Comparison of ENCODE assay signal across 11 mouse cellular contexts in the genomic region with DNA sequence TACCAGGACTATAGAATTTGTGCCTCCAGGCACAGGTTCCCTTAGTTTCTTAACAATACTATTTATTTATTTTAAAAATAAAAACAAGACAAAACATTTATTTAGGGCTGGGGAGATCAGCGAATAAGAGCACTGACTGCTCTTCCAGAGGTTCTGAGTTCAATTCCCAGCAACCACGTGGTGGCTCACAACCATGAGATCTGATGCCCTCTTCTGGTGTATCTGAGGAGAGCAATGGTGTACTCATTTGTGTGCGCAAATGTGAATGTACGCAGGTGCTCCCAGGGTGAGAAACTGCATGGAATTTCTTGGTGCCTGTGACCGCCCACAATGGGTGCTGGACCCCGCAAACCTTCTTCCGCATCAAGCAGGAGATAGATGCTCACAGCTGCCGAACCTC. TPM values are rescaled to one million over a fixed set of nuclear protein-coding genes. Genes with fewer than 3 reads are reported as not detected.
A peak's percentile ranks its signal among the peaks of the same experiment; 100 is the strongest.
DNase-seq lines count a peak whose midpoint lies in the region; ATAC-seq and TF ChIP-seq lines count a peak whose summit lies in the region.
"Had no signal": no experiment of that assay in that cellular context is flagged by ENCODE, and none has a peak within 500 bp of the region (broad histone marks: within the 10 kb centered on the region; RNA-seq: fewer than 3 reads in every experiment).

No protein-coding gene starts in this region.

- no peaks in the 10 kb centered on the region for H3K4me1 ChIP-seq in forebrain, postnatal 0 days (ENCODE audit: insufficient read depth)
- no peaks in the 10 kb centered on the region for H3K4me1 ChIP-seq in forebrain, embryonic 13.5 days
- no peaks in the 10 kb centered on the region for H3K4me1 ChIP-seq in MEL (ENCODE audit: control insufficient read depth in 1 of 2, insufficient read depth in 2 of 2, low read length in 2 of 2)
- no peaks in the 10 kb centered on the region for H3K4me1 ChIP-seq in forebrain, embryonic 12.5 days
- H3K4me1 ChIP-seq: embryonic facial prominence, embryonic 13.5 days had no signal

- 0 out of 2 replicates have a peak, but pooled peaks cover 2% of the 10 kb centered on the region for H3K79me2 ChIP-seq in MEL (ENCODE audit: control insufficient read depth, insufficient read depth, low read length, poor library complexity)

- DNase-seq in forebrain, postnatal 0 days = no peak
- DNase-seq in left cerebral cortex, adult 2 months (ENCODE audit: extremely low spot score in 1 of 2, low spot score in 2 of 2) = no peak
- DNase-seq in left cerebral cortex, postnatal 4 days = no peak
- peak; percentile 52 for DNase-seq in MEL (ENCODE audit: low read depth, low spot score)
- DNase-seq in lung, postnatal 36 days = peak; percentile 52
- no peak for DNase-seq in thymus, postnatal 0 days (ENCODE audit: low spot score)

- whole genome bisulfite sequencing in forebrain, postnatal 0 days = 81% methylated on average over 8 of the region's 8 CpGs
- WGBS in forebrain, embryonic 13.5 days = 81% methylated on average over 8 of the region's 8 CpGs
- 83% methylated on average over 8 of the region's 8 CpGs for WGBS in forebrain, embryonic 12.5 days

- TF ChIP-seq RAD21 in MEL (IDR thresholded peaks at IDR 0.05; ENCODE audit: low read depth, low read length) = no peak; the same call in 1 of the 2 replicates

- no peak overlapping the region for H3K4me3 ChIP-seq in forebrain, postnatal 0 days (ENCODE audit: low read depth, low read length)
- H3K4me3 ChIP-seq in forebrain, embryonic 13.5 days = no peak overlapping the region
- H3K4me3 ChIP-seq in left cerebral cortex, adult 2 months = no peak overlapping the region
- no peak overlapping the region for H3K4me3 ChIP-seq in MEL (ENCODE audit: control insufficient read depth in 1 of 2, insufficient read depth in 1 of 2, low read depth in 2 of 2, low read length in 2 of 2)
- H3K4me3 ChIP-seq in forebrain, embryonic 12.5 days (replicated peaks) = no peak overlapping the region
- H3K4me3 ChIP-seq: embryonic facial prominence, embryonic 13.5 days; kidney, embryonic 15.5 days had no signal

- no peaks in the 10 kb centered on the region for H3K27me3 ChIP-seq in forebrain, postnatal 0 days (ENCODE audit: insufficient read depth, low read length)
- H3K27me3 ChIP-seq in forebrain, embryonic 13.5 days = no peaks in the 10 kb centered on the region
- no peaks in the 10 kb centered on the region for H3K27me3 ChIP-seq in MEL (ENCODE audit: control insufficient read depth in 1 of 2, insufficient read depth in 2 of 2, low read length in 2 of 2)
- no peaks in the 10 kb centered on the region for H3K27me3 ChIP-seq in forebrain, embryonic 12.5 days
- H3K27me3 ChIP-seq: embryonic facial prominence, embryonic 13.5 days; kidney, embryonic 15.5 days had no signal

- H3K4me2 ChIP-seq in forebrain, postnatal 0 days (ENCODE audit: low read depth) = no peak overlapping the region
- H3K4me2 ChIP-seq in forebrain, embryonic 13.5 days = no peak overlapping the region
- H3K4me2 ChIP-seq in forebrain, embryonic 12.5 days = no peak overlapping the region
- H3K4me2 ChIP-seq: embryonic facial prominence, embryonic 13.5 days; kidney, embryonic 15.5 days had no signal

- no peak overlapping the region for H3K27ac ChIP-seq in forebrain, postnatal 0 days (ENCODE audit: low read depth, low read length)
- no peak overlapping the region for H3K27ac ChIP-seq in forebrain, embryonic 13.5 days
- H3K27ac ChIP-seq in left cerebral cortex, adult 2 months = no peak overlapping the region
- H3K27ac ChIP-seq in MEL (ENCODE audit: control insufficient read depth, low read depth, low read length) = no peak overlapping the region
- H3K27ac ChIP-seq in forebrain, embryonic 12.5 days = no peak overlapping the region
- H3K27ac ChIP-seq: kidney, embryonic 15.5 days had no signal

- TF ChIP-seq CTCF in forebrain, postnatal 0 days (IDR thresholded peaks at IDR 0.05; ENCODE audit: low read depth) = peak; percentile 37; the same call in 1 of the 2 replicates
- TF ChIP-seq CTCF in left cerebral cortex, adult 2 months (IDR thresholded peaks at IDR 0.05) = peak; percentile 20; the same call in 1 of the 2 replicates
- TF ChIP-seq CTCF in MEL (IDR thresholded peaks at IDR 0.05 in 2 of 3, conservative IDR thresholded peaks at IDR 0.05 in 1 of 3; ENCODE audit: control insufficient read depth in 1 of 3, insufficient read depth in 1 of 3, low read depth in 2 of 3, low read length in 3 of 3, poor library complexity in 1 of 3, severe bottlenecking in 1 of 3) = peak in 2 of 3 experiments; percentile 32 to 43; a peak in 5 of 6 replicates

- ATAC-seq in forebrain, postnatal 0 days = no peak
- no peak for ATAC-seq in forebrain, embryonic 13.5 days
- ATAC-seq in forebrain, embryonic 12.5 days (ENCODE audit: low FRiP score) = no peak
- ATAC-seq: midbrain, embryonic 16.5 days had no signal

- H3K36me3 ChIP-seq in forebrain, postnatal 0 days (ENCODE audit: insufficient read depth) = peaks cover 39% of the 10 kb centered on the region
- peaks cover 82% of the 10 kb centered on the region for H3K36me3 ChIP-seq in forebrain, embryonic 13.5 days (ENCODE audit: poor library complexity, severe bottlenecking)
- peaks cover 0 to 3% of the 10 kb centered on the region in 2 experiments; a peak in 3 of 4 replicates for H3K36me3 ChIP-seq in MEL (ENCODE audit: control insufficient read depth in 1 of 2, insufficient read depth in 2 of 2, low read length in 2 of 2)
- H3K36me3 ChIP-seq in forebrain, embryonic 12.5 days (replicated peaks) = peaks cover 75% of the 10 kb centered on the region

- intact Hi-C loops in left cerebral cortex, adult 2 months (cut with DNase I) = no loop called here
- intact Hi-C loops in left cerebral cortex, postnatal 4 days (cut with DNase I) = loop anchor here (5.0 kb wide), 1 partner anchor 64 kb away; no protein-coding TSS in a partner anchor

- no peak overlapping the region for H3K9ac ChIP-seq in forebrain, postnatal 0 days
- H3K9ac ChIP-seq in forebrain, embryonic 13.5 days = no peak overlapping the region
- no peak overlapping the region for H3K9ac ChIP-seq in MEL (ENCODE audit: control insufficient read depth, low read depth, low read length, poor library complexity, severe bottlenecking)
- no peak overlapping the region for H3K9ac ChIP-seq in forebrain, embryonic 12.5 days
- H3K9ac ChIP-seq: embryonic facial prominence, embryonic 13.5 days; kidney, embryonic 15.5 days had no signal

- H3K9me3 ChIP-seq in forebrain, postnatal 0 days (ENCODE audit: low read length) = no peaks in the 10 kb centered on the region
- no peaks in the 10 kb centered on the region for H3K9me3 ChIP-seq in forebrain, embryonic 13.5 days (replicated peaks)
- H3K9me3 ChIP-seq in MEL (replicated peaks; ENCODE audit: insufficient read depth, low read length) = no peaks in the 10 kb centered on the region
- H3K9me3 ChIP-seq in forebrain, embryonic 12.5 days = no peaks in the 10 kb centered on the region
- H3K9me3 ChIP-seq: embryonic facial prominence, embryonic 13.5 days; kidney, embryonic 15.5 days had no signal

- no peak for TF ChIP-seq EP300 in MEL (IDR thresholded peaks at IDR 0.05; ENCODE audit: low read depth in 1 of 2, low read length in 2 of 2)

- no peak for TF ChIP-seq POLR2A in MEL (IDR thresholded peaks at IDR 0.05; ENCODE audit: control insufficient read depth in 1 of 2, insufficient read depth in 1 of 2, low read depth in 1 of 2, low read length in 2 of 2, poor library complexity in 1 of 2)

TF ChIP-seq in MEL, 35 proteins besides CTCF, POLR2A, EP300 and RAD21 (continues in another document):
- TF ChIP-seq USF2 (IDR thresholded peaks at IDR 0.05; ENCODE audit: borderline replicate concordance in 1 of 2, insufficient read depth in 1 of 2, low read depth in 1 of 2, low read length in 2 of 2) = no peak
- TF ChIP-seq SMC3 (IDR thresholded peaks at IDR 0.05; ENCODE audit: low read depth, low read length) = no peak
- TF ChIP-seq USF1 (IDR thresholded peaks at IDR 0.05; ENCODE audit: low read depth, low read length) = peak; percentile 77

RNA-seq across cellular contexts. Expression of gene Eif3k, which starts 8.6 kb away (rescaled TPM):
- total RNA-seq in forebrain, postnatal 0 days (2014; rRNA removed) = 360 and 399 TPM in 2 replicates
- 318 and 368 TPM in 2 replicates for polyA plus RNA-seq in forebrain, postnatal 0 days (2015; fragmentation: Nextera tagmentation; extraction: Ambion mirVana)
- 351 and 356 TPM in 2 replicates for polyA plus RNA-seq in forebrain, embryonic 13.5 days (2015; fragmentation: Nextera tagmentation; extraction: Ambion mirVana)
- total RNA-seq in left cerebral cortex, adult 2 months (2021) = 100 to 1,000 TPM; 179 to 192 TPM
- 100 to 1,000 TPM; 212 to 213 TPM for total RNA-seq in left cerebral cortex, postnatal 4 days (2021)
- 525 and 545 TPM in 2 replicates for total RNA-seq in MEL (2012; rRNA removed)
- 100 to 1,000 TPM in 1 of 2 experiments, not detected in 1; 671 TPM for polyA plus RNA-seq in MEL (2012; ENCODE audit: insufficient read depth in 1 of 2, insufficient read length in 2 of 2, low read depth in 1 of 2, low replicate concordance in 2 of 2, missing spikeins in 1 of 2)
- polyA plus RNA-seq in thymus, postnatal 0 days (2015; fragmentation: Nextera tagmentation; extraction: Ambion mirVana) = 497 and 515 TPM in 2 replicates
- 314 and 342 TPM in 2 replicates for polyA plus RNA-seq in forebrain, embryonic 12.5 days (2016; fragmentation: Nextera tagmentation; extraction: Ambion mirVana)

RNA-seq across cellular contexts. Expression of gene Map4k1, which starts 8.8 kb away (rescaled TPM):
- 3.6 and 8.9 TPM in 2 replicates for total RNA-seq in forebrain, postnatal 0 days (2014; rRNA removed)
- 18.8 and 18.9 TPM in 2 replicates for polyA plus RNA-seq in forebrain, postnatal 0 days (2015; fragmentation: Nextera tagmentation; extraction: Ambion mirVana)
- 4.3 and 4.4 TPM in 2 replicates for polyA plus RNA-seq in forebrain, embryonic 13.5 days (2015; fragmentation: Nextera tagmentation; extraction: Ambion mirVana)
- 1 to 10 TPM; 1.8 to 2.3 TPM for total RNA-seq in left cerebral cortex, adult 2 months (2021)
- 10 to 100 TPM; 12.9 to 14.7 TPM for total RNA-seq in left cerebral cortex, postnatal 4 days (2021)
- 17.3 and 19.3 TPM in 2 replicates for total RNA-seq in MEL (2012; rRNA removed)
- 10 to 100 TPM in 1 of 2 experiments, not detected in 1; 50.8 TPM for polyA plus RNA-seq in MEL (2012; ENCODE audit: insufficient read depth in 1 of 2, insufficient read length in 2 of 2, low read depth in 1 of 2, low replicate concordance in 2 of 2, missing spikeins in 1 of 2)
- 76.3 and 78.2 TPM in 2 replicates for polyA plus RNA-seq in thymus, postnatal 0 days (2015; fragmentation: Nextera tagmentation; extraction: Ambion mirVana)
- 5.0 and 5.7 TPM in 2 replicates for polyA plus RNA-seq in forebrain, embryonic 12.5 days (2016; fragmentation: Nextera tagmentation; extraction: Ambion mirVana)

RNA-seq across cellular contexts. Expression of gene Actn4, which starts 10.9 kb away (rescaled TPM):
- 45.1 and 71.2 TPM in 2 replicates for total RNA-seq in forebrain, postnatal 0 days (2014; rRNA removed)
- polyA plus RNA-seq in forebrain, postnatal 0 days (2015; fragmentation: Nextera tagmentation; extraction: Ambion mirVana) = 96.0 and 103 TPM in 2 replicates
- 114 and 136 TPM in 2 replicates for polyA plus RNA-seq in forebrain, embryonic 13.5 days (2015; fragmentation: Nextera tagmentation; extraction: Ambion mirVana)
- 100 to 1,000 TPM; 196 to 199 TPM for total RNA-seq in left cerebral cortex, adult 2 months (2021)
- total RNA-seq in left cerebral cortex, postnatal 4 days (2021) = 100 to 1,000 TPM; 129 to 134 TPM
- 60.5 and 66.3 TPM in 2 replicates for total RNA-seq in MEL (2012; rRNA removed)
- 100 to 1,000 TPM in 1 of 2 experiments, not detected in 1; 267 TPM for polyA plus RNA-seq in MEL (2012; ENCODE audit: insufficient read depth in 1 of 2, insufficient read length in 2 of 2, low read depth in 1 of 2, low replicate concordance in 2 of 2, missing spikeins in 1 of 2)
- 133 and 138 TPM in 2 replicates for polyA plus RNA-seq in thymus, postnatal 0 days (2015; fragmentation: Nextera tagmentation; extraction: Ambion mirVana)
- polyA plus RNA-seq in forebrain, embryonic 12.5 days (2016; fragmentation: Nextera tagmentation; extraction: Ambion mirVana) = 159 and 171 TPM in 2 replicates

Comparison
In these comparisons a context has a peak if more than half of its experiments do, and no peak if none do; other contexts are left out.
1. DNase-seq: peak in MEL (single experiment) and lung, postnatal 36 days (single experiment); none in forebrain, postnatal 0 days (single experiment), left cerebral cortex, adult 2 months (0 of 2), left cerebral cortex, postnatal 4 days (single experiment) and thymus, postnatal 0 days (single experiment).
2. Peak in every context shown above with its lines, with median percentiles within 50 percentile points of each other: CTCF ChIP-seq.